Mouse (Mus musculus): ENCODE results near the gene Gm49337. TPM values are rescaled to one million over a fixed set of nuclear protein-coding genes. Genes with fewer than 3 reads are reported as not detected.
A peak's percentile ranks its signal among the peaks of the same experiment; 100 is the strongest.

Gm49337 gene
- polyA plus RNA-seq, 1 experiment from 2014 or later: not detected

DNA sequence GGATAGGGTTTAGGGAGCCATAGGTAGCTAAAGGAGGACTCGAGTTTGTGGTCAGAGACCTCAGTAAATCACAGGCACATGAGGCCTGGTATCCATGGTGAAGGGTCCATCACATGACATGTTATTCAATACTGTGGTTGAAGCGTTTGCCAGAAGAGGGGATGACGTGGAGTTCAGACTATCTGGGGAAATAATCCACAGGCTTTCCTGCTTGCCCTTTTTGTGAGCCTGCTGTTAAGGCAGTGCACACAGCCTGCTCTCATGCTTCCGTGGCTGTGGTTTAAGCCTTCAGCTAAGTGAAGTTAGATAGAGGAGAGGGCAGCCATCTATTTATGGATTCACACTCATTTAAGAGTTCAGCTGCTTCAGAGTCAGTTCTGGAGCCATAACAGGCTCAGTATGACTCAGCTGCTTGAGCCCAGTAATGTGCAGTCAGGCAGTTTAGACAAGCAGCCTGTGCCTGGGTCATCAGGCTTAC is 127.7 kb downstream of the Gm49337 start:
- 29% methylated on average over 4 of the region's 4 CpGs for WGBS
- peak; percentile 85 for ATAC-seq (replicated peaks; ENCODE audit: extremely low read depth, insufficient read depth, low FRiP score)
- Histone ChIP-seq H3K36me3 (ENCODE audit: control insufficient read depth, insufficient read depth) (no peaks in the 10 kb centered on the region; the same call in 1 of the 2 replicates), H3K4me3 (ENCODE audit: low read length) (no peak overlapping the region), H3K9me3 (replicated peaks; ENCODE audit: control insufficient read depth, low read length) (no peaks in the 10 kb centered on the region), H3K27ac (ENCODE audit: low read length) (peak overlapping the region; percentile 71), H3K27me3 (ENCODE audit: control insufficient read depth, insufficient read depth, low read length) (no peaks in the 10 kb centered on the region), H3K4me2 (ENCODE audit: low read depth, low read length) (no peak overlapping the region), H3K9ac (ENCODE audit: low read length) (0 out of 2 replicates have a peak overlapping the region, but pooled peaks have one; percentile 4), H3K4me1 (ENCODE audit: control insufficient read depth, insufficient read depth, low read length) (peaks cover 9% of the 10 kb centered on the region)

GRCm38 (mm10) chr4:116304551-116304950 is 131.4 kb downstream of the Gm49337 start:
- Histone ChIP-seq H3K27ac (ENCODE audit: low read length) (no peak overlapping the region), H3K9me3 (replicated peaks; ENCODE audit: control insufficient read depth, low read length) (no peaks in the 10 kb centered on the region), H3K4me1 (ENCODE audit: control insufficient read depth, insufficient read depth, low read length) (peaks cover 9% of the 10 kb centered on the region), H3K27me3 (ENCODE audit: control insufficient read depth, insufficient read depth, low read length) (no peaks in the 10 kb centered on the region), H3K9ac (ENCODE audit: low read length) (no peak overlapping the region), H3K4me3 (ENCODE audit: low read length) (no peak overlapping the region), H3K36me3 (ENCODE audit: control insufficient read depth, insufficient read depth) (peaks cover 24% of the 10 kb centered on the region), H3K4me2 (ENCODE audit: low read depth, low read length) (no peak overlapping the region)
- ATAC-seq (replicated peaks; ENCODE audit: extremely low read depth, insufficient read depth, low FRiP score): no peak
- 6% methylated on average over 1 of the region's 1 CpGs for WGBS

- WGBS: 91% methylated on average over 4 of the region's 4 CpGs
- Histone ChIP-seq H3K27ac (ENCODE audit: low read length) (no peak overlapping the region), H3K4me3 (ENCODE audit: low read length) (no peak overlapping the region), H3K9ac (ENCODE audit: low read length) (no peak overlapping the region), H3K27me3 (ENCODE audit: control insufficient read depth, insufficient read depth, low read length) (no peaks in the 10 kb centered on the region), H3K4me1 (ENCODE audit: control insufficient read depth, insufficient read depth, low read length) (peaks cover 7% of the 10 kb centered on the region), H3K9me3 (replicated peaks; ENCODE audit: control insufficient read depth, low read length) (no peaks in the 10 kb centered on the region), H3K36me3 (ENCODE audit: control insufficient read depth, insufficient read depth) (peaks cover 56% of the 10 kb centered on the region), H3K4me2 (ENCODE audit: low read depth, low read length) (no peak overlapping the region)
- no peak for ATAC-seq (replicated peaks; ENCODE audit: extremely low read depth, insufficient read depth, low FRiP score)
Measured at GRCm38 (mm10) chr4:116317575-116317974, 144.4 kb downstream of the Gm49337 start.

- Histone ChIP-seq H3K4me3 (ENCODE audit: low read length) (no peak overlapping the region), H3K4me2 (ENCODE audit: low read depth, low read length) (no peak overlapping the region), H3K9ac (ENCODE audit: low read length) (no peak overlapping the region), H3K9me3 (replicated peaks; ENCODE audit: control insufficient read depth, low read length) (no peaks in the 10 kb centered on the region), H3K36me3 (ENCODE audit: control insufficient read depth, insufficient read depth) (peaks cover 37% of the 10 kb centered on the region), H3K27me3 (ENCODE audit: control insufficient read depth, insufficient read depth, low read length) (no peaks in the 10 kb centered on the region), H3K4me1 (ENCODE audit: control insufficient read depth, insufficient read depth, low read length) (peaks cover 8% of the 10 kb centered on the region), H3K27ac (ENCODE audit: low read length) (peak overlapping the region; percentile 4)
- WGBS: 53% methylated on average over 6 of the region's 6 CpGs
- peak; percentile 63 for ATAC-seq (replicated peaks; ENCODE audit: extremely low read depth, insufficient read depth, low FRiP score)
Measured at GRCm38 (mm10) chr4:116322127-116322526, 148.9 kb downstream of the Gm49337 start.

DNA sequence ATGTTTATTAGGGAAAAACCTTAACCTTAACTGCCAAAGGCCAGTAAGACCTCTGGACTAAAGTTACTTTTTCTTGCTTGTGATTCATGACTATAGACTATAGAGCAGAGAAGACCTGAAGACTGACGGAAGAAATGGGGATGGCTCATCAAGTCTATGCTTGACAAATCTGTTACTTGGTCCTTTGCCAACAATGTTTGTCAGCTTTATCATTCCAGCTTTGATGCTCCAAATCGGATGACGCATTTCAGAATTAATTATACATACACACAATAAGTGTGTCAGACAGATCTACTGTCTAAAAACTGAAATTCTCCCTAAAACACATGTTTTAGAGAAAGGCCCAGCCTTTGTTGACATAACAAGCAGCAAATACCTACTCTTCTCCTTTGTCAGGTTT is 156.1 kb downstream of the Gm49337 start:
- Histone ChIP-seq H3K4me2 (ENCODE audit: low read depth, low read length) (no peak overlapping the region), H3K27ac (ENCODE audit: low read length) (no peak overlapping the region), H3K9ac (ENCODE audit: low read length) (no peak overlapping the region), H3K36me3 (ENCODE audit: control insufficient read depth, insufficient read depth) (peaks cover 17% of the 10 kb centered on the region), H3K27me3 (ENCODE audit: control insufficient read depth, insufficient read depth, low read length) (no peaks in the 10 kb centered on the region), H3K4me3 (ENCODE audit: low read length) (no peak overlapping the region), H3K9me3 (replicated peaks; ENCODE audit: control insufficient read depth, low read length) (0 out of 2 replicates have a peak, but pooled peaks cover 4% of the 10 kb centered on the region), H3K4me1 (ENCODE audit: control insufficient read depth, insufficient read depth, low read length) (no peaks in the 10 kb centered on the region)
- 95% methylated on average over 3 of the region's 3 CpGs for WGBS
- no peak for ATAC-seq (replicated peaks; ENCODE audit: extremely low read depth, insufficient read depth, low FRiP score)

GRCm38 (mm10) chr4:116336294-116336693 is 163.1 kb downstream of the Gm49337 start:
- ATAC-seq (replicated peaks; ENCODE audit: extremely low read depth, insufficient read depth, low FRiP score): no peak
- Histone ChIP-seq H3K27me3 (ENCODE audit: control insufficient read depth, insufficient read depth, low read length) (no peaks in the 10 kb centered on the region), H3K9me3 (replicated peaks; ENCODE audit: control insufficient read depth, low read length) (no peaks in the 10 kb centered on the region), H3K4me2 (ENCODE audit: low read depth, low read length) (no peak overlapping the region), H3K9ac (ENCODE audit: low read length) (no peak overlapping the region), H3K27ac (ENCODE audit: low read length) (no peak overlapping the region), H3K4me1 (ENCODE audit: control insufficient read depth, insufficient read depth, low read length) (no peaks in the 10 kb centered on the region), H3K36me3 (ENCODE audit: control insufficient read depth, insufficient read depth) (peaks cover 3% of the 10 kb centered on the region; the same call in 1 of the 2 replicates), H3K4me3 (ENCODE audit: low read length) (no peak overlapping the region)
- 65% methylated on average over 1 of the region's 1 CpGs for WGBS

DNA sequence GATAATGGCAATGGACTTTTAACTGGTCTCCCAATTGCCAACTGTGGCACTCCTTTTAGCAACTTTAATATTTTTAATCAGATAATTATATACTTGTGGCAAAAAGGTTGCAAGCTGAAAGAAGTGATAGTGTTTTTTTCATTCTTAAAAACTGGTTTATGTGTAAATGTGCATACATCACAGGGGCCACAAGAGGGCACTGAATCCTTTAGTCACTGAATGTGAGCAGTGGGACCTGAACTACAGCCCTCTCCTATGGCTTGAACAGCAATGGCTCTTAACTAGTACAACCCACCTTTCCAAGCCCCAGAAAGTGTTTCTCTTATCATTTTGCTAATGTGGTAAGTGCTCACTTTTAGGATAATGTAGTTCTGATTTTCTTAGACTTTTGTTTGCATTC is 168.9 kb downstream of the Gm49337 start:
- H3K9ac ChIP-seq (ENCODE audit: low read length): no peak overlapping the region
- no peak overlapping the region for H3K4me3 ChIP-seq (ENCODE audit: low read length)
- no peak for ATAC-seq (replicated peaks; ENCODE audit: extremely low read depth, insufficient read depth, low FRiP score)
- peaks cover 3% of the 10 kb centered on the region; the same call in 1 of the 2 replicates for H3K36me3 ChIP-seq (ENCODE audit: control insufficient read depth, insufficient read depth)
- no peak overlapping the region for H3K27ac ChIP-seq (ENCODE audit: low read length)
- H3K9me3 ChIP-seq (replicated peaks; ENCODE audit: control insufficient read depth, low read length): no peaks in the 10 kb centered on the region
- peaks cover 7% of the 10 kb centered on the region for H3K4me1 ChIP-seq (ENCODE audit: control insufficient read depth, insufficient read depth, low read length)
- H3K27me3 ChIP-seq (ENCODE audit: control insufficient read depth, insufficient read depth, low read length): no peaks in the 10 kb centered on the region
- no peak overlapping the region for H3K4me2 ChIP-seq (ENCODE audit: low read depth, low read length)

Other genes starting within 250 kb of the Gm49337 start
- gene Dmbx1, start 233.5 kb upstream of the Gm49337 start, polyA plus RNA-seq (2015; fragmentation: Nextera tagmentation; extraction: Ambion mirVana): 0.06 TPM in 1 of 2 replicates, not detected in the other
- gene Faah, start 155.5 kb upstream of the Gm49337 start, polyA plus RNA-seq (2015; fragmentation: Nextera tagmentation; extraction: Ambion mirVana): 2.1 and 2.7 TPM in 2 replicates
- 32.4 and 33.6 TPM in 2 replicates for gene Nsun4, start 119.5 kb upstream of the Gm49337 start, polyA plus RNA-seq (2015; fragmentation: Nextera tagmentation; extraction: Ambion mirVana)
- gene Uqcrh, start 98.3 kb upstream of the Gm49337 start, polyA plus RNA-seq (2015; fragmentation: Nextera tagmentation; extraction: Ambion mirVana): 1,257 and 1,258 TPM in 2 replicates
- gene Lrrc41, start 98.1 kb upstream of the Gm49337 start, polyA plus RNA-seq (2015; fragmentation: Nextera tagmentation; extraction: Ambion mirVana): 53.8 and 55.3 TPM in 2 replicates
- gene Rad54l, start 49.7 kb upstream of the Gm49337 start, polyA plus RNA-seq (2015; fragmentation: Nextera tagmentation; extraction: Ambion mirVana): 18.5 and 20.2 TPM in 2 replicates
- 60.2 and 68.8 TPM in 2 replicates for gene Pomgnt1, start 49.5 kb upstream of the Gm49337 start, polyA plus RNA-seq (2015; fragmentation: Nextera tagmentation; extraction: Ambion mirVana)
- gene Lurap1, start 22.0 kb upstream of the Gm49337 start, polyA plus RNA-seq (2015; fragmentation: Nextera tagmentation; extraction: Ambion mirVana): 2.3 and 2.9 TPM in 2 replicates
- 1.9 and 3.2 TPM in 2 replicates for gene Tspan1, start 5.8 kb upstream of the Gm49337 start, polyA plus RNA-seq (2015; fragmentation: Nextera tagmentation; extraction: Ambion mirVana)
- not detected in 2 replicates for gene 1700042G07Rik, start within 50 bp of the Gm49337 start, polyA plus RNA-seq (2015; fragmentation: Nextera tagmentation; extraction: Ambion mirVana)
- 9.0 and 11.2 TPM in 2 replicates for gene Pik3r3, start 48.2 kb downstream of the Gm49337 start, polyA plus RNA-seq (2015; fragmentation: Nextera tagmentation; extraction: Ambion mirVana)